Mouse (Mus musculus) ES-E14 (cell line): ENCODE measurements around the gene B230104I21Rik. TPM values are rescaled to one million over a fixed set of nuclear protein-coding genes. Genes with fewer than 3 reads are reported as not detected.

ENCODE experiments used
- DNase-seq: peaks from one replicate; pipeline ENCODE4 v3.0.0-alpha.2; 2013; ENCODE audit warnings: low read depth, low spot score
- H3K27ac ChIP-seq: 2 replicates; pipeline ENCODE4 v1.5.1; 2012; ENCODE audit warnings: low read depth, mild to moderate bottlenecking, low read length, moderate library complexity, mixed read lengths; ENCODE audit not compliant: poor library complexity, insufficient read depth, severe bottlenecking
- H3K36me3 ChIP-seq: 2 replicates; pipeline ENCODE4 v1.6.1; 2012; ENCODE audit warnings: mild to moderate bottlenecking, low read length, moderate library complexity, mixed read lengths; ENCODE audit not compliant: control insufficient read depth, poor library complexity, insufficient read depth, severe bottlenecking
- H3K4me1 ChIP-seq, 2 experiments: fragments of 150-350 bp in 1 of 2; sonication (generic) in 1 of 2; 2 replicates each; pipeline ENCODE4 v1.6.1; 2012; ENCODE audit warnings: low read length in 2 of 2, mild to moderate bottlenecking in 1 of 2, mixed read lengths in 1 of 2; ENCODE audit not compliant: control insufficient read depth in 2 of 2, insufficient read depth in 2 of 2, poor library complexity in 1 of 2
- H3K4me3 ChIP-seq, 2 experiments: fragments of 150-350 bp in 1 of 2; sonication (generic) in 1 of 2; 2 replicates each; pipeline ENCODE4 v1.5.1; 2012; ENCODE audit warnings: low read length in 2 of 2, low read depth in 1 of 2, mild to moderate bottlenecking in 1 of 2, mixed read lengths in 1 of 2; ENCODE audit not compliant: insufficient read depth in 1 of 2, poor library complexity in 1 of 2, severe bottlenecking in 1 of 2
- H3K9ac ChIP-seq: 2 replicates; pipeline ENCODE4 v1.6.1; 2012; ENCODE audit warnings: low read depth, mild to moderate bottlenecking, low read length, mixed read lengths; ENCODE audit not compliant: poor library complexity, insufficient read depth, severe bottlenecking
- H3K9me3 ChIP-seq: fragments of 150-350 bp; sonication (generic); 2 replicates; pipeline ENCODE4 v1.6.1; 2012; ENCODE audit warnings: low read depth, mild to moderate bottlenecking, low read length; ENCODE audit not compliant: control insufficient read depth, insufficient read depth
- CHD2 ChIP-seq: IDR thresholded peaks from 2 replicates; pipeline ENCODE4 v1.6.1; 2014; ENCODE audit warnings: mild to moderate bottlenecking, low read depth, low read length, inconsistent platforms
- HCFC1 ChIP-seq: IDR thresholded peaks from 2 replicates; pipeline ENCODE4 v1.6.1; 2012; ENCODE audit warnings: low read length, inconsistent platforms, borderline replicate concordance; ENCODE audit not compliant: insufficient read depth
- MAFK ChIP-seq: IDR thresholded peaks from 2 replicates; pipeline ENCODE4 v1.6.1; 2014; ENCODE audit warnings: mild to moderate bottlenecking, low read depth, low read length, inconsistent platforms; ENCODE audit not compliant: insufficient read depth
- ZC3H11A ChIP-seq: IDR thresholded peaks from 2 replicates; pipeline ENCODE4 v1.6.1; 2012; ENCODE audit warnings: low read depth, mild to moderate bottlenecking, inconsistent platforms, low read length, borderline replicate concordance
- ZNF384 ChIP-seq: IDR thresholded peaks from 2 replicates; pipeline ENCODE4 v1.6.1; 2012; ENCODE audit warnings: low read depth, low read length, inconsistent platforms
- in situ Hi-C, 2 experiments: fragments of 600-800 bp; cut with MboI; formaldehyde crosslinking; loops; one replicate each; pipeline ENCODE4 v1.15.1; 2025; ENCODE audit warnings: low sequenced_read_pairs in 2 of 2, inconsistent platforms in 1 of 2; ENCODE audit not compliant: unreplicated experiment in 2 of 2
- total RNA-seq: library from RNA; depleted of rRNA; stranded (reverse); fragments of 300-350 nt; gene quantifications from 2 replicates; pipeline ENCODE4 v1.2.3, GENCODE M21; 2012

Gene B230104I21Rik
- total RNA-seq, 1 experiment, result not detected

DNA sequence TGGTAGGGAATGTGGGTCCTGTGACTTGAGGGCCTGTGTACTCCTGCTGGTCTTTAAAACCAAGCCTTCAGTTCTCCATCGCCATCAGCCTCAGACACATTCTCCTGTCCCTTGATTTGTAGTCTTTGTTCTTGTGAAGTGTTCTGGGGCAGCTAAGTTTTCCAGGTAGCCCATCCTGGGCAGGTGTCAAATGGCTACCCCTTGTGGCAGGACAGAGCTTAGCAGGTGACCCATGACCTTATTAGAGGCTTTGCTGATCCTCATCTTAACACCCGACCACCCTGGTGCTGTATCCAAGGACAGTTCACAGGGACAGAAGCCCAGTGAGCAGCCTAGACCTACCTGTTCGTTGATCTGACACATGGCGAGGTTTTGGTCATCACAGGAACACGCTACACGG is 30.9 kb downstream of the B230104I21Rik start:
- peaks cover 3 to 12% of the 10 kb centered on the region in 2 experiments; a peak in 3 of 4 replicates for H3K4me1 ChIP-seq
- no peak for DNase-seq
- TF ChIP-seq CHD2, result no peak
- no peak for TF ChIP-seq ZNF384
- no peak for TF ChIP-seq ZC3H11A
- no peak for TF ChIP-seq HCFC1
- no peak for TF ChIP-seq MAFK
- H3K27ac ChIP-seq, result no peak overlapping the region
- H3K4me3 ChIP-seq, result no peak overlapping the region
- no peaks in the 10 kb centered on the region for H3K9me3 ChIP-seq
- in situ Hi-C loops, result no loop called here
- H3K9ac ChIP-seq, result no peak overlapping the region
- H3K36me3 ChIP-seq, result no peaks in the 10 kb centered on the region

DNA sequence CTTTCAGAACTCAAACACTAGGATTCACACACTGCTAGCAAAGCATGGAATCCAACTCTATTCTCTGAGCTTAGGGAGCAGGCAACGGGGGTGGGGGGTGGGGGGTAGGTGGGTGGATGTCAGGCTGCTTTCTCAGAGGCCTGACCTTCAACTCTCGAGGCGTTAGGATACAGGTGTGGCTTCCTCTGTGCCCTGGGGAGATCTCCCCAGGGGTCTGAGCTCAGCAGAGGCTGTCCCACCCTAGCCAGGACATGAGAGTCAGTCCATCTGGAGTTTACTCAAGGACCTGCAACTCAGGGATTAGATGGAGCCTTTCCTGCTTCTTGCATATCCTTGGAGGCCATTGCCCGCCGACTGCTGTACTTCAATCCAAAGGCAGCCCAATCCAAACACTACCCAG is 33.2 kb downstream of the B230104I21Rik start:
- Histone ChIP-seq H3K9ac (no peak overlapping the region), H3K4me3 (no peak overlapping the region), H3K9me3 (no peaks in the 10 kb centered on the region), H3K4me1 (peaks cover 3 to 7% of the 10 kb centered on the region in 2 experiments; a peak in 3 of 4 replicates), H3K27ac (no peak overlapping the region), H3K36me3 (no peaks in the 10 kb centered on the region)
- no peak for TF ChIP-seq ZNF384
- TF ChIP-seq MAFK, result no peak
- TF ChIP-seq ZC3H11A, result no peak
- no peak for TF ChIP-seq HCFC1
- TF ChIP-seq CHD2, result no peak
- in situ Hi-C loops, result no loop called here
- DNase-seq, result no peak

DNA sequence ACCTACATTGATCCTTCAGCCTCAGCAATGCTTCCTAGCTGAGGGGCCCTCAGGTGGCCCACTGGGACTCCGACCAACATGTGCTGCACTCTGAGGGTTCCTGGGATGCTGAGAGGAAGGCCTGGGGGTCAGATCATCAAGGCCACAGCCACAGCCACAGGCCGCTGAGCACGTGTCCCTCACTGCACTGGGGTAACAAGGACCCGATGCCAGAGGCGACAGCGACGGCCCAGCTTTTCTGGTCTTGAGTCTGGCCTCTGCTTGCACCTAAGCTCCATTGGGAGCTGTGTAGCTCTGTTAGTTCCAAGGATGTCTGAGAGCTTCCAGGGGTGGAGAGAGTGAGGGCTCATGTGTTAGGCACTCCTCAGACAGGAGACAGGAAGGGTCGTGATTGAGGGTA is 34.9 kb downstream of the B230104I21Rik start:
- Histone ChIP-seq H3K9ac (no peak overlapping the region), H3K36me3 (no peaks in the 10 kb centered on the region), H3K27ac (no peak overlapping the region), H3K9me3 (no peaks in the 10 kb centered on the region), H3K4me3 (0 out of 4 replicates have a peak overlapping the region, but pooled peaks of 1 of the 2 experiments have one; percentile 21), H3K4me1 (peaks cover 3 to 7% of the 10 kb centered on the region in 2 experiments; a peak in 3 of 4 replicates)
- no peak for DNase-seq
- in situ Hi-C loops, result no loop called here
- TF ChIP-seq ZNF384 (no peak), HCFC1 (no peak), MAFK (no peak), CHD2 (no peak), ZC3H11A (no peak)

DNA sequence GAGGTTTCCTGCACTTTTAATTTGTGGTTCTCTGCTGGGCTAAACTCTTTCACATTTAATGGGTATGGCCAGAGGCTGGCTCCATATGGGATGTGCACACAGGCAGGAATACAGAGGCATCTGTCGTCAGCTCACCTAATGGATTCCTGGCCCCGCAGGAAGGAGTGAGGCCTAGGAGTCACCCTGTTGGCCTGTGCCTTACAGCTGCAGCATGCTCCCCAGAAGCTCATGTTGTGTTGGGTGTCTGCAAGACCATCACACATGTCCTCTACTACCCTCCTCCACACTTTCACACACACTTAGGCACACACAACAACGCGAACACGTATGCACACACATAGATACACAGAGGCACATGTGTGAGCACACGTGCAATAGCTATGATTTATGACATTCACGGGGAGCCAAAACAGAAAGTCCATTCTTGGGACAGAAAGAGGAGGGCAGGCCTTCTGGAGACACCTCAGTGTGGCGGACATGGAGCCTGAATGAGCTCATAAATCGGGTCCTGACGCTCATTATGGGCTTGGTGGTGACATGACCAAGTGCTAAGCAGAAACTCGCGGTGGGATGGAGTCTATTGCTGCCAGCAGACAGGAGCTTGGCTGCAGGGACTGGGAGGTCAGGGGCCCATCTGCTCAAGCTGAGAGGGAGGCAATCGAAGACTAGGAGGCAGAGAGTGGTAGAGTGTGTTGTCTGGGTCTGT is 35.8 kb downstream of the B230104I21Rik start:
- H3K9ac ChIP-seq, result no peak overlapping the region
- no peak for DNase-seq
- no peaks in the 10 kb centered on the region for H3K9me3 ChIP-seq
- TF ChIP-seq HCFC1 (no peak), MAFK (no peak), ZNF384 (no peak), CHD2 (no peak), ZC3H11A (no peak)
- no peaks in the 10 kb centered on the region for H3K36me3 ChIP-seq
- H3K4me1 ChIP-seq, result peaks cover 3 to 7% of the 10 kb centered on the region in 2 experiments; a peak in 3 of 4 replicates
- no peak overlapping the region for H3K4me3 ChIP-seq
- in situ Hi-C loops, result no loop called here
- H3K27ac ChIP-seq, result no peak overlapping the region
